Mouse (Mus musculus): Measurements from ENCODE around the gene Cldn34b1. TPM values are rescaled to one million over a fixed set of nuclear protein-coding genes. Genes with fewer than 3 reads are reported as not detected.
"Not testable (repeated sequence)": the region's sequence is repeated elsewhere in the genome, so short reads cannot be mapped to it uniquely, and the experiment has no call there.

The Cldn34b1 gene
- not detected in 2 replicates for total RNA-seq (2014; fragmentation: Nextera tagmentation)
- not detected in 2 replicates for total RNA-seq (2017)

- not testable (repeated sequence) for ATAC-seq (replicated peaks; ENCODE audit: low FRiP score, low TSS enrichment, poor library complexity, severe bottlenecking)
Observed at GRCm38 (mm10) chrX:154890167-154890566, at the start of gene Cldn34b1. TSS of gene Cldn34b1 (minus strand) at chrX:154890267.

- ATAC-seq (replicated peaks; ENCODE audit: low FRiP score, low TSS enrichment, poor library complexity, severe bottlenecking) = not testable (repeated sequence)
Observed at GRCm38 (mm10) chrX:154935887-154936286, 45.8 kb upstream of the Cldn34b1 start, which contains the start of gene Magea6. TSS of gene Magea6 (minus strand) at chrX:154935987.

Other genes with a start within 250 kb of the Cldn34b1 start
- not detected in 2 replicates for gene Magea6, start 45.7 kb upstream of the Cldn34b1 start, total RNA-seq (2014; fragmentation: Nextera tagmentation)
- gene Magea6, start 45.7 kb upstream of the Cldn34b1 start, total RNA-seq (2017) = not detected in 2 replicates
- not detected in 2 replicates for gene Magea3, start 59.2 kb upstream of the Cldn34b1 start, total RNA-seq (2014; fragmentation: Nextera tagmentation)
- not detected in 2 replicates for gene Magea3, start 59.2 kb upstream of the Cldn34b1 start, total RNA-seq (2017)
- gene Magea8, start 105.6 kb upstream of the Cldn34b1 start, total RNA-seq (2014; fragmentation: Nextera tagmentation) = not detected in 2 replicates
- not detected in 2 replicates for gene Magea8, start 105.6 kb upstream of the Cldn34b1 start, total RNA-seq (2017)
- gene Magea5, start 172.9 kb upstream of the Cldn34b1 start, total RNA-seq (2014; fragmentation: Nextera tagmentation) = not detected in 2 replicates
- not detected in 2 replicates for gene Magea5, start 172.9 kb upstream of the Cldn34b1 start, total RNA-seq (2017)
- not detected in 2 replicates for gene Magea1, start 199.5 kb upstream of the Cldn34b1 start, total RNA-seq (2014; fragmentation: Nextera tagmentation)
- not detected in 2 replicates for gene Magea1, start 199.5 kb upstream of the Cldn34b1 start, total RNA-seq (2017)
- not detected in 2 replicates for gene Magea2, start 203.4 kb upstream of the Cldn34b1 start, total RNA-seq (2014; fragmentation: Nextera tagmentation)
- not detected in 2 replicates for gene Magea2, start 203.4 kb upstream of the Cldn34b1 start, total RNA-seq (2017)
- gene Cldn34b2, start 238.1 kb upstream of the Cldn34b1 start, total RNA-seq (2014; fragmentation: Nextera tagmentation) = not detected in 2 replicates
- gene Cldn34b2, start 238.1 kb upstream of the Cldn34b1 start, total RNA-seq (2017) = not detected in 2 replicates